Mouse (Mus musculus) ES-E14 (cell line): ENCODE results near the gene Esr1.

ENCODE experiments used
- CHD2 ChIP-seq: IDR thresholded peaks from 2 replicates; pipeline ENCODE4 v1.6.1; 2014; ENCODE audit warnings: mild to moderate bottlenecking, low read depth, low read length, inconsistent platforms
- HCFC1 ChIP-seq: IDR thresholded peaks from 2 replicates; pipeline ENCODE4 v1.6.1; 2012; ENCODE audit warnings: low read length, inconsistent platforms, borderline replicate concordance; ENCODE audit not compliant: insufficient read depth
- MAFK ChIP-seq: IDR thresholded peaks from 2 replicates; pipeline ENCODE4 v1.6.1; 2014; ENCODE audit warnings: mild to moderate bottlenecking, low read depth, low read length, inconsistent platforms; ENCODE audit not compliant: insufficient read depth
- ZC3H11A ChIP-seq: IDR thresholded peaks from 2 replicates; pipeline ENCODE4 v1.6.1; 2012; ENCODE audit warnings: low read depth, mild to moderate bottlenecking, inconsistent platforms, low read length, borderline replicate concordance
- ZNF384 ChIP-seq: IDR thresholded peaks from 2 replicates; pipeline ENCODE4 v1.6.1; 2012; ENCODE audit warnings: low read depth, low read length, inconsistent platforms

GRCm38 (mm10) chr10:4635740-4636139 lies 24.3 kb downstream of the Esr1 start:
- TF ChIP-seq CHD2 (no peak), ZNF384 (no peak), MAFK (no peak), HCFC1 (no peak), ZC3H11A (no peak)
